Mouse (Mus musculus) CH12.LX (cell line): ENCODE measurements around the gene Nsd1.

Source experiments
- CTCF ChIP-seq, 2 experiments: IDR thresholded peaks in 1 of 2; conservative IDR thresholded peaks in 1 of 2; 2 replicates each; pipeline ENCODE4 v1.5.1; 2011 to 2012; ENCODE audit warnings: low read depth in 2 of 2, low read length in 2 of 2, improper control_type of control experiment in 1 of 2, inconsistent platforms in 1 of 2, mild to moderate bottlenecking in 1 of 2, moderate library complexity in 1 of 2
- E2F4 ChIP-seq: IDR thresholded peaks from 2 replicates; pipeline ENCODE4 v1.6.1; 2011; ENCODE audit warnings: low read depth, low read length, improper control_type of control experiment; ENCODE audit not compliant: insufficient replicate concordance
- EP300 ChIP-seq: IDR thresholded peaks from 2 replicates; pipeline ENCODE4 v1.6.1; 2011; ENCODE audit warnings: low read length, improper control_type of control experiment
- POLR2A ChIP-seq: IDR thresholded peaks from 2 replicates; pipeline ENCODE4 v1.6.1; 2011; ENCODE audit warnings: low read depth, mild to moderate bottlenecking, improper control_type of control experiment, low read length
- ZKSCAN1 ChIP-seq: IDR thresholded peaks from 2 replicates; pipeline ENCODE4 v1.6.1; 2012; ENCODE audit warnings: low read depth, inconsistent platforms, low read length, improper control_type of control experiment, borderline replicate concordance

GRCm38 (mm10) chr13:55163553-55163952 is 46.0 kb upstream of the Nsd1 start:
- TF ChIP-seq POLR2A (no peak), EP300 (no peak), CTCF (conservative IDR thresholded peaks at IDR 0.05 in 1 of 2, IDR thresholded peaks at IDR 0.05 in 1 of 2; ENCODE audit: low read depth in 2 of 2, low read length in 2 of 2) (no peak), ZKSCAN1 (no peak), E2F4 (no peak)
